8 mouse cellular contexts compared by ENCODE assay signal in the genomic region with DNA sequence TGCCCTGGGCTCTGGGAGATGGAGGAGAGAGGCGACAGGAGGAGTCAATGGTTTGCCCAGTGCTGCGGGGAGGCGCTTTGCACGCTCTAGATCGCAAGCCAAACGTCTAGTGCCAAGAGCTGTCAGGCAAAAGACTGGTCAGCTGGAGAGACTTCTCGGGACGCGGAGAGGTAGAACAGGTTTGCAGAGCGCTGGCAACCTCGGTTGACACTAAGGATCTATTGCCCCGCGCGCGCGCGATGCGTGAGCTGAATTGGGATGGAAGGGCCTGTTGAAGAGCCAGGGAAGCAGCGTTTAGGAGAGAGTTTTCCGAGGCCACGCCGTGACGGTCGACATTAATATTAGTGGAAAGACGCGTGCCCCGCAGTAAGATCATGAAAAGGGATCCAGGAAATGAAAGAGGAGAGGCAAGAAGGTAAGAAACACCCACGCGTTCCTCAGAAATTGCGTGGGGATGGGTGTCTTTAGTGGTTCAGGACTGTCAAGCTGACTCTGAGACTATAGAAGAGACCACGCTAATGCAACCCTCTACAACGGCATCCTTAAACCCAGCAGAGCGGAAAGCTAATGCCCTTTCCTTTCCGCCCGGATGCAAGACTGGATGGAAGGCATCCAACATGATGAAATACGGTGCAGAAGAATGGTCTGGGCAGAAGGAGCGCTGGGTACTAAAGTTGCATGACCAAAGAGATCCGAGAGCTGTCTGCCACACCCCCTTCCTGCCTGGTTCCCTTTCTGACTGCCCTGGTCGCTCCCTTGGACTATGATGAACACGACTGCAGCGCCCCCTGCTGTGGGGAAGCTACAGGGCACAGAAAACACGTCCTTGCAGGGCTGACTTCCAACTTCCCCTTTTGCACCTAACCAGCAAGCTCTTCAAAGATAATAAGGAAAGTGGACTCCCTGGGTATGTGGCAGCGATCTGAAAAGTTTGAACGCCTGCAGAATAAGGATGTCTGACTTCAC. TPM values are rescaled to one million over a fixed set of nuclear protein-coding genes. Genes with fewer than 3 reads are reported as not detected.
DNase-seq lines count a peak whose midpoint lies in the region; ATAC-seq and TF ChIP-seq lines count a peak whose summit lies in the region.

No protein-coding gene starts in this region.

- H3K4me1 ChIP-seq in heart, embryonic 11.5 days (ENCODE audit: control insufficient read depth, insufficient read depth, low read length), result peaks cover 7% of the 10 kb centered on the region; the same call in 1 of the 2 replicates
- peaks cover 42% of the 10 kb centered on the region for H3K4me1 ChIP-seq in kidney, embryonic 16.5 days (ENCODE audit: insufficient read depth, low read length)
- H3K4me1 ChIP-seq in liver, adult 2 months (ENCODE audit: control insufficient read depth, insufficient read depth, low read length), result no peaks in the 10 kb centered on the region

- under 1% methylated on average over 44 of the region's 44 CpGs for WGBS in heart, embryonic 11.5 days (ENCODE audit: insufficient replicate concordance)
- WGBS in kidney, embryonic 16.5 days, result under 1% methylated on average over 44 of the region's 44 CpGs
- under 1% methylated on average over 44 of the region's 44 CpGs for WGBS in liver, adult 2 months

- H3ac ChIP-seq in myocyte (ENCODE audit: control insufficient read depth, insufficient read length), result no peak overlapping the region

- peak; percentile 99 for TF ChIP-seq CTCF in liver, adult 2 months (IDR thresholded peaks at IDR 0.05; ENCODE audit: low read depth, low read length)

- H3K4me3 ChIP-seq in heart, embryonic 11.5 days (ENCODE audit: low read depth, low read length), result peak overlapping the region; percentile 81
- peak overlapping the region; percentile 88 for H3K4me3 ChIP-seq in kidney, embryonic 16.5 days (ENCODE audit: low read length)
- H3K4me3 ChIP-seq in liver, adult 2 months (ENCODE audit: insufficient read depth, low read depth, low read length), result peak overlapping the region; percentile 80
- peak overlapping the region; percentile 43 for H3K4me3 ChIP-seq in myocyte

- no peaks in the 10 kb centered on the region for H3K36me3 ChIP-seq in heart, embryonic 11.5 days (ENCODE audit: control insufficient read depth, insufficient read depth, low read length)
- no peaks in the 10 kb centered on the region for H3K36me3 ChIP-seq in kidney, embryonic 16.5 days (ENCODE audit: insufficient read depth, low read length)
- H3K36me3 ChIP-seq in liver, adult 2 months (ENCODE audit: control insufficient read depth, insufficient read depth, low read length), result no peaks in the 10 kb centered on the region
- H3K36me3 ChIP-seq in myocyte (ENCODE audit: control insufficient read depth, insufficient read depth), result no peaks in the 10 kb centered on the region
- no peaks in the 10 kb centered on the region for H3K36me3 ChIP-seq in splenic B cell, adult 2 months (ENCODE audit: control insufficient read depth, insufficient read depth, low read length, poor library complexity, severe bottlenecking)

- peak; percentile 81 to 82 for DNase-seq in B cell, adult 2 months
- DNase-seq in brain, adult 2 months (ENCODE audit: low read depth, low spot score), result peak; percentile 97
- DNase-seq in liver, adult 2 months (ENCODE audit: extremely low read depth, low read depth, low spot score), result peak; percentile 83
- DNase-seq in splenic B cell, adult 2 months (ENCODE audit: low read depth, low spot score), result peak; percentile 85

- ATAC-seq in erythroblast, adult 5-6 weeks (replicated peaks; ENCODE audit: low FRiP score, poor library complexity, severe bottlenecking), result peak; percentile 60
- ATAC-seq in heart, embryonic 11.5 days (replicated peaks; ENCODE audit: insufficient number of reproducible peaks, low FRiP score, low TSS enrichment), result peak; percentile 66
- peak; percentile 83 for ATAC-seq in kidney, embryonic 16.5 days (ENCODE audit: low FRiP score, low TSS enrichment)

- no peak for TF ChIP-seq POLR2A in liver, adult 2 months (IDR thresholded peaks at IDR 0.05; ENCODE audit: extremely low read depth, insufficient read depth, low read length)
- TF ChIP-seq POLR2A in myocyte (IDR thresholded peaks at IDR 0.05; ENCODE audit: insufficient read length, low read depth), result peak; percentile 22

- no peaks in the 10 kb centered on the region for H3K27me3 ChIP-seq in heart, embryonic 11.5 days (ENCODE audit: control insufficient read depth, insufficient read depth, low read length)
- no peaks in the 10 kb centered on the region for H3K27me3 ChIP-seq in kidney, embryonic 16.5 days (ENCODE audit: insufficient read depth, low read length)
- no peaks in the 10 kb centered on the region for H3K27me3 ChIP-seq in liver, adult 2 months (ENCODE audit: control insufficient read depth, insufficient read depth, low read length)
- no peaks in the 10 kb centered on the region for H3K27me3 ChIP-seq in myocyte (ENCODE audit: control insufficient read depth, insufficient read depth, insufficient read length)
- H3K27me3 ChIP-seq in splenic B cell, adult 2 months (ENCODE audit: control insufficient read depth, insufficient read depth, low read length, poor library complexity, severe bottlenecking), result no peaks in the 10 kb centered on the region; the same call in 1 of the 2 replicates

- H3K9ac ChIP-seq in heart, embryonic 11.5 days (ENCODE audit: low read depth, low read length), result peak overlapping the region; percentile 52
- H3K9ac ChIP-seq in kidney, embryonic 16.5 days (replicated peaks; ENCODE audit: low read length), result peak overlapping the region; percentile 84
- peak overlapping the region; percentile 11; the same call in 1 of the 2 replicates for H3K9ac ChIP-seq in liver, adult 2 months (ENCODE audit: low read depth, low read length)

- no peaks in the 10 kb centered on the region for H3K9me3 ChIP-seq in heart, embryonic 11.5 days (replicated peaks; ENCODE audit: control insufficient read depth, low read length)
- H3K9me3 ChIP-seq in kidney, embryonic 16.5 days (ENCODE audit: low read length), result no peaks in the 10 kb centered on the region

- H3K27ac ChIP-seq in heart, embryonic 11.5 days (ENCODE audit: low read depth, low read length), result peak overlapping the region; percentile 15; the same call in 1 of the 2 replicates
- peak overlapping the region; percentile 10 for H3K27ac ChIP-seq in kidney, embryonic 16.5 days (ENCODE audit: low read length)
- no peak overlapping the region for H3K27ac ChIP-seq in liver, adult 2 months (replicated peaks; ENCODE audit: insufficient read depth, low read depth, low read length)

- H3K4me2 ChIP-seq in heart, embryonic 11.5 days, result peak overlapping the region; percentile 80
- H3K4me2 ChIP-seq in kidney, embryonic 16.5 days (replicated peaks; ENCODE audit: low read depth, low read length), result peak overlapping the region; percentile 85
- peak overlapping the region; percentile 97 for H3K4me2 ChIP-seq in myocyte (ENCODE audit: low read depth)

- no peaks in the 10 kb centered on the region for H3K79me2 ChIP-seq in liver, adult 2 months (ENCODE audit: control insufficient read depth, insufficient read depth, low read length)
- H3K79me2 ChIP-seq in myocyte (ENCODE audit: control insufficient read depth, insufficient read depth), result no peaks in the 10 kb centered on the region

TF ChIP-seq in myocyte, 11 proteins besides CTCF, POLR2A, EP300 and RAD21:
- TF ChIP-seq CEBPB (IDR thresholded peaks at IDR 0.05; ENCODE audit: insufficient read depth, poor library complexity, severe bottlenecking), result peak; percentile 70
- no peak for TF ChIP-seq MYOD1 (IDR thresholded peaks at IDR 0.05; ENCODE audit: control insufficient read depth in 1 of 3, insufficient read length in 2 of 3, low read depth in 2 of 3)
- no peak for TF ChIP-seq TCF12 (IDR thresholded peaks at IDR 0.05; ENCODE audit: insufficient read depth, poor library complexity, severe bottlenecking)

RNA-seq across cellular contexts. Expression of gene Tmtc2, which starts 0.7 kb away (rescaled TPM):
- total RNA-seq in erythroblast, adult 5-6 weeks (2015; ENCODE audit: low replicate concordance), result not detected in 2 replicates
- 1.4 TPM in 1 of 2 replicates, not detected in the other for total RNA-seq in erythroblast, adult 5-6 weeks (2017; ENCODE audit: low replicate concordance)
- polyA plus RNA-seq in heart, embryonic 11.5 days (2014; fragmentation: Nextera tagmentation; extraction: Ambion mirVana), result 3.0 and 4.4 TPM in 2 replicates
- 7.8 and 8.8 TPM in 2 replicates for polyA plus RNA-seq in kidney, embryonic 16.5 days (2015; fragmentation: Nextera tagmentation; extraction: Ambion mirVana)
- total RNA-seq in liver, adult 2 months (2014; rRNA removed), result 7.0 and 7.6 TPM in 2 replicates
- polyA plus RNA-seq in liver, adult 2 months (2012; rRNA removed), result 2.4 TPM in 2 replicates
- 0.97 TPM for polyA plus RNA-seq in myocyte (2012; fragmentation: generic; extraction: Trizol)

Comparison
In these comparisons a context has a peak if more than half of its experiments do, and no peak if none do; other contexts are left out.
1. H3K9ac ChIP-seq: peak in every context shown above with its lines; median percentile 84 in kidney, embryonic 16.5 days; 52 in heart, embryonic 11.5 days; 11 in liver, adult 2 months.